Mouse (Mus musculus): ENCODE data around the gene Brk1. TPM values are rescaled to one million over a fixed set of nuclear protein-coding genes. Genes with fewer than 3 reads are reported as not detected.

The Brk1 gene
- polyA plus RNA-seq, 1 experiment from 2014 or later, result 206 TPM

DNA sequence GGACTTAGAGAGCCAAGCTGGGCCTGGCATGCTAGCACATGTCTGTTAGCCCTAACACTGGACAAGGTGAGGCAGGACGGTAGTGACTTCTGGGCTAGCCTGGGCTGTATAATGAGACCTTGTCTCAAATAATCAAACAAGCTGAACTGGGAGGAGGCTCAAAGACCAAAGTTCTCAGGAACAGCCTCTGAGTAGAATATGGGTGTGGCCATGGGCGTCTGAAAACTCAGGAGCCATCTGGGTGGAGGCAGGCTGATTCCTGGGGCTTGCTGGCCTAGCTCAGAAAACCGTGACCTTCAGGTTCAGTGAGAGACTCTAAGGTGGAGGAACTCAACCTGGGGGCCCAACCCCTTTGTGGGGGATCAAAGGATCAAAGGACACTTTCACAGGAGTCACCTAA is 47.1 kb downstream of the Brk1 start:
- no peak overlapping the region for H3K27ac ChIP-seq
- H3K27me3 ChIP-seq, result no peaks in the 10 kb centered on the region
- no peaks in the 10 kb centered on the region for H3K9me3 ChIP-seq (replicated peaks)
- H3K9ac ChIP-seq, result no peak overlapping the region
- H3K4me2 ChIP-seq, result no peak overlapping the region
- ATAC-seq (replicated peaks; ENCODE audit: low FRiP score), result no peak
- 66% methylated on average over 3 of the region's 3 CpGs for WGBS
- H3K4me1 ChIP-seq, result peaks cover 7% of the 10 kb centered on the region; the same call in 1 of the 2 replicates
- no peak overlapping the region for H3K4me3 ChIP-seq (replicated peaks)
- no peaks in the 10 kb centered on the region for H3K36me3 ChIP-seq

DNA sequence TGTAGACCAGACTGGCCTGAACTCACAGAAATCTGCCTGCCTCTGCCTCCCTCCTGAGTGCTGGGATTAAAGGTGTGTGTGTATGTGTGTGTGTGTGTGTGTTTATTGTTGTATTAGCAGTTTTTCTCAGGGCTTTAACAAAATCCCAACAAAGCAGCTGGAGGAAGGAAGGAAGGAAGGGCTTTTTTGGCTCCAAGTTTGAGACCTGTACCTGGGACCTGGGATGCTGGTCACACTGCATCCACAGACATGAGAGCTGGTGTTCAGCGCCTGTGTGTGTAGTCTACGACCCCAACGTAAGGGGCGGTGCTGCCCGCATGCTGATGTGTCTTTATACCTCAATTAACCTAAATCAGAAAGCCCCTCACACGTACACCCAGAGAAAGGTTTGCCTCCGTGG is 49.0 kb downstream of the Brk1 start:
- 90% methylated on average over 7 of the region's 7 CpGs for WGBS
- no peaks in the 10 kb centered on the region for H3K36me3 ChIP-seq
- H3K27ac ChIP-seq, result no peak overlapping the region
- H3K9me3 ChIP-seq (replicated peaks), result no peaks in the 10 kb centered on the region
- H3K27me3 ChIP-seq, result no peaks in the 10 kb centered on the region
- no peak for ATAC-seq (replicated peaks; ENCODE audit: low FRiP score)
- H3K4me2 ChIP-seq, result no peak overlapping the region
- H3K4me3 ChIP-seq (replicated peaks), result no peak overlapping the region
- peaks cover 21% of the 10 kb centered on the region for H3K4me1 ChIP-seq
- H3K9ac ChIP-seq, result no peak overlapping the region

DNA sequence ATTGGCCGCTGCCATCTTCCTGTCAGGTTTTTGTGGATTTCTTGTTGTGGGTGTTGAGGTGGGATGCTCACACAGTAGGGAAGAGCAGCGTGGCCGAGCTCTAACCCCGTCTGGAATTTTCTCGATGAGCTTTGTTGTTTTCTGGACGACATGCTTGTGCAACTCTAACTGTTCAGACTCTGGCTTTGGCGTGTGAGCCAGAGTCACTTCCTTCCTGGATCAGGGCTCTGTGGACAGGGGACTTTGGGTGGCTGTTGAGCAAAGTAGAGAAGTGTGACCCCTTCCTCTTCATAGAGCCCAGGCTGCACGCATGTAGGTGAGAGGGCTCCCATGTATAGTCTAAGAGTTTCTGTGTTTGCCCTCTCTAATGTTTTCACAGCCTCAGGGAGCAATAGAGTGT is 49.5 kb downstream of the Brk1 start:
- no peak for ATAC-seq (replicated peaks; ENCODE audit: low FRiP score)
- Histone ChIP-seq H3K4me1 (peaks cover 26% of the 10 kb centered on the region), H3K9me3 (replicated peaks) (no peaks in the 10 kb centered on the region), H3K27me3 (no peaks in the 10 kb centered on the region), H3K9ac (no peak overlapping the region), H3K4me2 (no peak overlapping the region), H3K27ac (no peak overlapping the region), H3K4me3 (replicated peaks) (no peak overlapping the region), H3K36me3 (no peaks in the 10 kb centered on the region)
- 66% methylated on average over 8 of the region's 8 CpGs for WGBS

DNA sequence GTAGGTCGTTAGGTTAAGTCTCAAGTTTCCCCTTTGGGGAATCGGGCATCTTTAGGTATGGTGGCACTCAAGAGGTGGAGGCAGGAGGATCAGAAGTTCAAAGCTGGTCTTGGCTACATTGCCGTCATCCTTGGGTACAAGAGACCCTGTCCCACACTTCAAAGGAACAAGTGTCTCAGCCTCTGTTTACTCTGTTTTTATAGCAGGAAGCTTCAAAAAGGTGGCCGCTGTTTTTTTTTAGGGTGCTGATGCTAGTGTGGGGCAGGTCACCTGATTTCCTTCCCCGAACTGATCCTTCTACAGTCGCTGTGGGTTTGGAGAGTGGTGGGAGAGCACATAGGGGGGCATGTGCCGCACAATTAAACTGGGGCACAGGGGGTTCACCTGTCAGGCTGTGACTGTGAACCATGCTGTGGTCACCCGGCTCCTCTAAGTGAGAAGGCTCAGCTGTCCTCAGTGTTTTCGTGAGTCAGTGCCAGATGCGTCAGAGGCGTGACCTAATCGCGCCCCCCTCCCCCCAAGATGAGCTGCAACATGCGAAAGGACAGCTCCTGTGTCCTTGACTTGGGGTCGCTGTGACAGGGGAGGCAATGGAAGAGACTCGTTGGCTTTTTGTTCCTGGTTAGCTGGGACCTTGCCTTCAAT is 50.3 kb downstream of the Brk1 start:
- no peak for ATAC-seq (replicated peaks; ENCODE audit: low FRiP score)
- Histone ChIP-seq H3K4me3 (replicated peaks) (no peak overlapping the region), H3K27me3 (no peaks in the 10 kb centered on the region), H3K4me1 (peaks cover 34% of the 10 kb centered on the region), H3K27ac (no peak overlapping the region), H3K9me3 (replicated peaks) (no peaks in the 10 kb centered on the region), H3K4me2 (no peak overlapping the region), H3K36me3 (no peaks in the 10 kb centered on the region), H3K9ac (no peak overlapping the region)
- 42% methylated on average over 16 of the region's 16 CpGs for WGBS

DNA sequence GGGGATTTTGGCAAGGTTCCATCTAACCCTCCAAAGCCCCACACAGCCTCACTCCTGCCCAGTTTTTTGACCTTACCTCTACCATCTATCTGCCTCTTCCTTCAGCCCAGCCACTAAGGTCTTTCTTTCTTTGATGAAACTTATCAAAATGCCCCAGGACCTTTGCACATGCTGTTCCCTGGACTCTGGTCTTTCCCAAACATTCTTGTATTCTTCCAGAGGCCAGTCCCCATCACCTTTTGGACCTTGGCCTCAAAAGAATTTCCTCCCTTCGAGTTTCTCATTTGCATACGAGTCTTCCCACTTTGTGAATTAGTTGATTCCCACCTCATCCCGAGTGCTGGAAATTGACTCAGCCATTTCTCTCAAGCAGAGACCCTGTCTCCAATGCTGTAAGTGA is 50.9 kb downstream of the Brk1 start:
- WGBS, result 90% methylated on average over 3 of the region's 3 CpGs

DNA sequence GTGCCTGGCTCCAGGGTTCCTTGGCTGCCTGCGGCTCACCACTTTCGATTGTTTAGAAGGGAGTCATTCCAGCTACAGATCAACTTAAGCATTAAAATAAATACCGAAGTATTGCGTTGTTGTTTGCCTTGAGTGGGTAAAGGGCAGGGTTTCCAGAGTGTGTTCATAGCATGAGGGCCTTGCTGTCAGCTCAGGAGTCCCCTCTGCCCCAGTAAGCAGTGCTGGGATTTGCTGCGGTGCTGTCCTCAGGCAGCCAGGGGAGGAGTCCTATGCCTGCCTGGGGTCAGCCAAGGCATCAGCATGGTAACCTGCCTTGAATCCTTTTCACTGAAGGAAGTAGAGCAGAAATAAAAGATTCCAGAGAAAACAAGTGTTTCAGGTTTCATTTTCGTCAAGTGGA is 52.3 kb downstream of the Brk1 start:
- 0 out of 2 replicates have a peak overlapping the region, but pooled peaks have one; percentile 37 for H3K27ac ChIP-seq
- peaks cover 53% of the 10 kb centered on the region for H3K4me1 ChIP-seq
- H3K4me2 ChIP-seq, result no peak overlapping the region
- no peaks in the 10 kb centered on the region for H3K27me3 ChIP-seq
- no peak overlapping the region for H3K9ac ChIP-seq
- no peaks in the 10 kb centered on the region for H3K36me3 ChIP-seq
- ATAC-seq (replicated peaks; ENCODE audit: low FRiP score), result no peak
- H3K9me3 ChIP-seq (replicated peaks), result no peaks in the 10 kb centered on the region
- 74% methylated on average over 6 of the region's 6 CpGs for WGBS
- H3K4me3 ChIP-seq (replicated peaks), result no peak overlapping the region

More for the DNA sequence above, 50.9 kb downstream of the Brk1 start:
- Histone ChIP-seq H3K4me1 (peaks cover 39% of the 10 kb centered on the region), H3K27ac (no peak overlapping the region), H3K9ac (no peak overlapping the region), H3K27me3 (no peaks in the 10 kb centered on the region), H3K36me3 (no peaks in the 10 kb centered on the region), H3K9me3 (replicated peaks) (no peaks in the 10 kb centered on the region), H3K4me2 (no peak overlapping the region), H3K4me3 (replicated peaks) (no peak overlapping the region)
- no peak for ATAC-seq (replicated peaks; ENCODE audit: low FRiP score)

DNA sequence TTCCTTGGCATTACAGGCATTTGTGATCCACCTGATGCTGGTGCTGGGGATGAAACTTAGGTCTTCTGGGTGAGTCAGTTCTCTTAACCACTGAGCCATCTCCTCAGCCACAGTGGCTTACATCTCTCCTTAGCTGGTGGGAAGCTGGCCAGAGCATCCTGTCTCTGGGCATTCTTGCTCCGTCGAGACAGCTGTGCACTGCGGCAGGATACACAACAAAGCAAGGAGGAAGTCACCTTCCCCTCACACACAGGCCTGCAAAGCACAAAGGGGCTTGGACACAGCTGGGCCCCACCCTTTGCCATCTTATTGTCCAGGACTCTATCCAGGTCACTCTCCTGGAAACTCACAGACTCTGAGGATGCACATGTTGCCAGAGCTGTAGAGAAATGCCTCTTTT is 53.7 kb downstream of the Brk1 start:
- Histone ChIP-seq H3K9ac (no peak overlapping the region), H3K4me3 (replicated peaks) (no peak overlapping the region), H3K27me3 (no peaks in the 10 kb centered on the region), H3K27ac (peak overlapping the region; percentile 72), H3K36me3 (no peaks in the 10 kb centered on the region), H3K4me1 (peaks cover 57% of the 10 kb centered on the region), H3K4me2 (no peak overlapping the region), H3K9me3 (replicated peaks) (no peaks in the 10 kb centered on the region)
- ATAC-seq (replicated peaks; ENCODE audit: low FRiP score), result no peak
- 58% methylated on average over 3 of the region's 3 CpGs for WGBS

DNA sequence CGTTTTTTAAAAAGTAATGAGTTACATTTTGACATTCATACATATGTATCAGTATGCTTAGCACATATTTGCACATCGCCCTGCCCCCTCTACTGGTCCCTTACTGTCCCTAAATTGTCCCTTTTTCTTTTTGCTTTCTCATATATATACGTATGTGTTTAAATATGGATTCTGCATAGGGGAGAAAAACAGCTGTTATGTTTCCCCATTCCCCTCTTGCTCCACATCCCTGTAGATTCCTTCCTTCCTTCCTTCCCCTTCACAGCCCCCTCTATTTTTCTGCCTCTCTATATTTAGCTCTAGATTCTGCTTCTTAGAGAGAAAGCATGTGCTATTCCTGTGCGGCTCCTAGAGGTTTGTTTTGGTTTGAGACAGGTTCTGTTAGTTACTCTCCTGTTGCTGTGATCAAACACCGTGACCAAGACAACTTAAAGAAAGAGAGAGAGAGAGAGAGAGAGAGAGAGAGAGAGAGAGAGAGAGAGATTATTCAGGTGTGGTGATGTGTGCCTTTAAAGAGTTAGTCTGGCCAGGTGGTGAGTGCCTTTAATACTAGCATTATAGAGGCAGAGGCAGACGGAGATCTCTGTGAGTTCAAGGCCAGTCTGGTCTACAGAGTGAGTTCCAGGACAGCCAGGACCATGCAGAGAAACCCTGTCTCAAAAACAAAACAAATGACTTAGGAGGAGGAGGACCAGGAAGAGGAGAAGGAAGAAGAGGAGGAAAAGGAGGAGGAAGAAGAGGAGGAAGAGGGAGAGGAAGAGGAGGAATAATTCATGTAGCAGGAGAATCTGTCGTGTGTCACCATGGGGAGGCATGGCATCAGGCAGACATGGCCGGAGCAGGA is 55.3 kb downstream of the Brk1 start:
- WGBS, result 55% methylated on average over 8 of the region's 8 CpGs
- ATAC-seq (replicated peaks; ENCODE audit: low FRiP score), result no peak
- no peaks in the 10 kb centered on the region for H3K9me3 ChIP-seq (replicated peaks)
- no peak overlapping the region for H3K9ac ChIP-seq
- peak overlapping the region; percentile 72 for H3K27ac ChIP-seq
- H3K4me1 ChIP-seq, result peaks cover 57% of the 10 kb centered on the region
- no peaks in the 10 kb centered on the region for H3K36me3 ChIP-seq
- no peaks in the 10 kb centered on the region for H3K27me3 ChIP-seq
- H3K4me3 ChIP-seq (replicated peaks), result no peak overlapping the region
- H3K4me2 ChIP-seq, result no peak overlapping the region

DNA sequence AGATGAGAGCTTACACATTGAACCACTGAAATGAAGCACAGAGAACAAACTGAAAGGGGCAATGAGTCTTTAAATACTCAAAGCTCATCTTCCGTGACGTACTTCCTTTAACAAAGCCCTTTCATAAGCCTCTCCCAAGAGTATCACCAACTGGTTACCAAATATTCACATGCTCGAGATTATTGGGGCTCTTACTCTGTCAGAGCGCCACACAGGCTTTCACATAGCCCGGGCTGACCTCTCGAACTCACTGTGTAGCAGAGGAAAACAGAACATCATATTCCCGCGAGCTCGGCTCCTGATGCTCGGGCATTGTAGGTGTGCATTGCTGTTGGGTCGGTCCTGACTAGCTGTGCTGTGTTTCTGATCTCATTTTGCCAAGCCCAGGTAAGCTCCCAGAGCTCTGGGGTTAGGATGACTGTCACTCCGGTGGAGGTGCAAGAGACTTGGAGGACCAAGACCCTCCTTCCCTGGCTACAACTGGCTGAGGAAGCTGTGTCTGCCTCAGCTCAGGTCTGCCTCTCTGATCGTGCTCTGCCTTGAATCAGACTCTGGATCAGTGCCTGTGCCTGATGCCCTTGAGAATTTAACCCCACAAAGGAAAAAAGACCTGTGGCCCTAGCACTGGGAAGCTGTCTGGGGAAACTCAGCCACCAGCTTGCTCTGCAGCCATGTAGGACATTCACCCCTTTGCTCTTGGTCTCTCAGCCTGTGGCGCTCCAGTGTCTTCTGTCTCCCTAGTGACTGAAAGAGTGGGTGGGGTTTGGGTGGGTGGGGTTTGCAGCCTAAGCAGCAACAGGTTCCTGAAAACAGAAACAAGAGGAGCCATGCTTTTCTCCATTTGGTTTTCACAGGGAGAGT is 56.1 kb downstream of the Brk1 start:
- 61% methylated on average over 14 of the region's 14 CpGs for WGBS
- no peak overlapping the region for H3K4me2 ChIP-seq
- peaks cover 50% of the 10 kb centered on the region for H3K4me1 ChIP-seq
- 0 out of 2 replicates have a peak, but pooled peaks have one; percentile 21 for ATAC-seq (replicated peaks; ENCODE audit: low FRiP score)
- H3K27ac ChIP-seq, result peak overlapping the region; percentile 72
- H3K36me3 ChIP-seq, result no peaks in the 10 kb centered on the region
- no peak overlapping the region for H3K4me3 ChIP-seq (replicated peaks)
- no peaks in the 10 kb centered on the region for H3K9me3 ChIP-seq (replicated peaks)
- no peaks in the 10 kb centered on the region for H3K27me3 ChIP-seq
- no peak overlapping the region for H3K9ac ChIP-seq

DNA sequence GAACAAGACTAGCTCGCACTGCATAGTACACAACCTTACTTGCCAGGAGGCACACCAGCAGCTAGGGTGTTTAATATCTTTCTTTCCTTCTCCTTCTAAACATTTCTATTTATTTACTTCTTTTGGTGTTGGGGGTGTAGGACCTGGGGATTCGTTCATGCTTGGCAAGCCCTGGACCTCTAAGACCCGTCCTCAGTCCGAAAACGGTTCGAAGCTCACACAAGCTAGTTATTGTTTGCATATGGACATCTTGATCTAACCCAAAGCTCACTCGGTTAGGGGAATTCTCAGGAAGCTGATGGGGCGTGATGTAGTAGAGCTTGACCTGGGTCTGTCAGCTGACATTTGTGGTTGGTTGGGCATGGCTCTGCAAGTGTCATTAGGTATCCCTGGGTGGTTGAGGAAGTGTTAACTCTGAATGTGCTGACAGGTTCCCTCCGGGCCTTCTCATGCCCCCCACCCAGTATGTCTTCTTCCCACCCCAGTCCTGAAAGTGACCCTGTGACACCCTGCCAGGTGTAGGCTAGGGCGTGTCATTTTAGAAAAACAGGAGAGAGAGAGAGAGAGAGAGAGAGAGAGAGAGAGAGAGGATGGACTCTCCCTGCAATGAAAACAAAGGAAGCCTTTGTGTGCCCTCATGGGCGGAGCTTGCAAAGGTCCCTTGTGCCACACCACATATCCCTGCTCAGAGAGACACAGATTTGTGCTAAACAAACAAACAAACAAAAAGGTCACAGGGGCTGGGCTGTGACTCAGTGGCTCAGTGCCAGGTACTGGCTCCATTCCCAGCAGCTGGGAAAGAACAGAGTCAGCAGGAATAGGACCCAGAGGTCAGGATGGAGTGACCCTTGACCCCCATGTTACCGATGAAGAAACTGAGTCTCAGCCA is 57.0 kb downstream of the Brk1 start:
- peak overlapping the region; percentile 72 for H3K27ac ChIP-seq
- no peak overlapping the region for H3K9ac ChIP-seq
- peaks cover 50% of the 10 kb centered on the region for H3K4me1 ChIP-seq
- H3K4me2 ChIP-seq, result no peak overlapping the region
- H3K4me3 ChIP-seq (replicated peaks), result no peak overlapping the region
- no peaks in the 10 kb centered on the region for H3K27me3 ChIP-seq
- ATAC-seq (replicated peaks; ENCODE audit: low FRiP score), result peak; percentile 57
- H3K9me3 ChIP-seq (replicated peaks), result no peaks in the 10 kb centered on the region
- no peaks in the 10 kb centered on the region for H3K36me3 ChIP-seq
- WGBS, result 40% methylated on average over 12 of the region's 12 CpGs

DNA sequence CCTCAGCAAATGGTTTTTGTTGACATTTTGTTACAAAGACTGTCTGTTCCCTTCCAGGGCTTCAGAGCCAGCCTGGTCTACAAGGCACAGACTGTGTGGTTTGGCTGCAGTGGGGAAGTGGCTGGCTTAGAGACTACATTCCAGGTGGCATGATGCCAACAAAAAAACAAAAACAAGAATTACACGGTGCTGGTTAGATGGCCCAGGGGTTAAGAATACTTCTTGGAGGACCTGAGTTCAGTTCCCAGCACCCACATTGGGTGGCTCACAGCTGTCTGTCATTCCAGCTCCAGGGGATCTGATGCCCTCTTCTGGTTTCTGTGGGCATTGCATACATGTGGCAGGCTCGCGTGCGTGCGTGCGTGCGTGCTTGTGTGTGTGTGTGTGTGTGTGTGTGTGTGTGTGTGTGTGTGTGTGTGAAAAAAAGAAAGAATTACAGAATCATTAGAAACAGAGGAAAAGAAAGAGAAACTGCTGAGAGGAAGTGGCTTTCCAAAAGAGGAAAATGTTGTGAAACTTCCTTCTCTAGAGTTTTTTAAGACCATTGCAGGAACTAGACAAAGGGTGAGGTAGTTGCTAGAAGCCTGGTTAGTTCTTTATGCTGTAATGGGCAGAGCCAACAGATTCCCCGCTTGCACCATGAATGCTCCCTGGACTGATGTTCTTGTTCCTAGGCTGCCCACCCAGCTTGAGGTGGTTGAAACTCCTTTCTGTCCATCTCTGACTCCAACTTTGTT is 58.6 kb downstream of the Brk1 start:
- peaks cover 49% of the 10 kb centered on the region for H3K4me1 ChIP-seq
- 95% methylated on average over 8 of the region's 8 CpGs for whole genome bisulfite sequencing
- no peak overlapping the region for H3K4me3 ChIP-seq (replicated peaks)
- ATAC-seq (replicated peaks; ENCODE audit: low FRiP score), result no peak
- H3K27ac ChIP-seq, result no peak overlapping the region
- no peak overlapping the region for H3K9ac ChIP-seq
- no peak overlapping the region for H3K4me2 ChIP-seq
- no peaks in the 10 kb centered on the region for H3K27me3 ChIP-seq
- no peaks in the 10 kb centered on the region for H3K36me3 ChIP-seq
- no peaks in the 10 kb centered on the region for H3K9me3 ChIP-seq (replicated peaks)

Data from kidney, embryonic 15.5 days (tissue).